Mouse (Mus musculus) retina, adult 2 months (tissue): ENCODE results near the gene Olfr750.

Experiments used
- DNase-seq: peaks from one replicate; pipeline ENCODE4 v3.0.0-alpha.2; 2012; ENCODE audit warnings: low read depth, low spot score

Olfr750 gene

DNA sequence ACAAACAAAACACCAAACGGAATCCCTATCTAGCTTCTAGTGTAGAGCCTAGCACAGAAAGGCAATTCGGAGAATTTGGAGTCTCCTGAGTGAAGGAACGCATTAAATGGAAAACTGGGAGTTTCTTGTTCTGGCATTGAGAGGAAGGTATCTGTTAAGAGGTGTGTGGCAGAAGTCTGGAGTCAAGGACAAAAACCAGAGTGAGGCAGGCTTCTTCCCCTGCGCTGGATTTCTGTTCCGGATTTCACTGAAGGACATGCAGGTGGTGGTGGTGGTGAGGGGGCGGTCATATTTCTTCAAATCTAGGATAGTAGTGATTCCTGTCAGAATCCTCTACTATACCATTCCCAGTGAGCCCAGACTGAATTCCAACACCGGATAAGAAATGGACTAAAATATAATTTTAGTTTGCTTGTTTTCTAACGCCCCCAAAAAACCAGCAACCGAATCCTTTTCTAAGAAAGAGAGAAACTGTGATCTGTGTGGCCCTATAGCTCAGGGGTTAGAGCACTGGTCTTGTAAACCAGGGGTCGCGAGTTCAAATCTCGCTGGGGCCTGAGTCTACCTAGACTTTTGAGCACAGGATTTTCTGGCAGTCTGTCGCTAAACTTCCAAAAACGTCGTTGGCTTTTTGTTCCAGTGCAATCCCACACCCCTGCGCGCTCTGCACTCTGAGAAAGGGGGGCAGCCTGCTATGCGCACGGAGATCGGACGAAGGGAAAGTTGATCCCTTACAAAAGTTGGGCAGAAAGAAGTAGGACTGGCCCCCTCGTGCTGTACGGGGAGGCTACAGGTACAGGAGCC, 14.1 kb upstream of the Olfr750 start:
- DNase-seq = no peak

GRCm38 (mm10) chr14:51087762-51088161, 13.5 kb upstream of the Olfr750 start:
- DNase-seq = no peak

DNA sequence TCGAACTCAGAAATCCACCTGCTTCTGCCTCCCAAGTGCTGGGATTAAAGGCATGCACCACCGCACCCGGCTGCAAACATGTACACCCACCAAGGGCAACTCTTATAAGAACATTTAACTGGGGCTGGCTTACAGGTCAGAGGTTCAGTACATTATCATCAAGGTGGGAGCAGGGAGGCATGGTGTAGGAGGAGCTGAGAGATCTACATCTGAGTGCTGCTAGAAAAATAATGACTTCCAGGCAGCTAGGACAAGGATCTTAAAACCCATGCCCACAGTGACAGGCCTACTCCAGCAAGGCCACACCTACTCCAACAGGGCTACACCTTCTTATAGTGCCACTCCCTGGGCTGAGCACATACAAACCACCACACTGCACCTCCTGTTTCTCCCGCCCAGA, 11.7 kb upstream of the Olfr750 start:
- no peak for DNase-seq

GRCm38 (mm10) chr14:51085086-51085485, 10.9 kb upstream of the Olfr750 start:
- DNase-seq = no peak

GRCm38 (mm10) chr14:51083805-51084204, 9.6 kb upstream of the Olfr750 start:
- DNase-seq = no peak

DNA sequence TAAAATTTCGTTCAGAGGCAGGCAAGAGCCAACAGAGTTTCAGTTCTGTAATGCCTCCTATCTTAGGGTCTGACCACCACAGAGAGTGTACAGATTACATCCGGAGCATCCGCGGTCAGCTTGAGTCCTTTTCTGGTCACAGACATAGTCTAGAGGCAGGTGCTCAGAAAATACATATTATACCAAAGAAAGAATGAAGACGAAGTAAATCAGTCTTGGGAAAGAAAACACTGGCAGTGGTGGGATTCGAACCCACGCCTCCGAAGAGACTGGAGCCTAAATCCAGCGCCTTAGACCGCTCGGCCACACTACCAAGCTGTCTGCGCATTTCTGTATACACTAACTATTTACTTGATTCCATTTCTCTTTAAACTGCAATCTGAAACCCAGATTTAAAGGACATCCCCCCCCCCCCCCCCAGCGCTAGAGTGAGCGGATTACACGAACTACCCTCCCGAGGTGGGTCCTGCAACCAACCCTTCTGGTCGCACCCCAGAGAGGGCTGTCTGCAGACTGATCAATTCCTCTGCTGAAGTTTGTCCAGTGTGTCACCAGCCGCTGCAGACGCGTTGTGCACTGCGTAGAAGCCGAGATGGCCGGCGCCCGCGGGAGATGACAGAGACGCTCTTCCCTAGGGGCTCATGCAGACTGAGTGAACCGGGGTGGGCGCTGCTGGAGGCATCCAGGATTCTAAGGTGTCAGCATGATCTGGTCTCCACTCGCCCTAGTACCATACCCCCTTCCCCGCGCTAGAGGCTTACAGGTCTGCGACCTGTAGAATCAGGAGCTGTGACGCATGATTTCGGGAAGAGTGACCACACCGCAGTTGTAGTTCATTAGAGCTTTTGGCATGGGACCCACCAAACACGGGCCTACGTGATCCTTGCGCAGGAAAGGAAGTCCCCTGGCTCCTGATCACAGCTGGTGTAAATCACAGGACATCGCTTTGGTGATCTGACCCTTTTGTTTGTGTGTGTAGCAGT, 8.7 kb upstream of the Olfr750 start:
- no peak for DNase-seq

- no peak for DNase-seq
Measured at GRCm38 (mm10) chr14:51081035-51081434, 6.8 kb upstream of the Olfr750 start.

DNA sequence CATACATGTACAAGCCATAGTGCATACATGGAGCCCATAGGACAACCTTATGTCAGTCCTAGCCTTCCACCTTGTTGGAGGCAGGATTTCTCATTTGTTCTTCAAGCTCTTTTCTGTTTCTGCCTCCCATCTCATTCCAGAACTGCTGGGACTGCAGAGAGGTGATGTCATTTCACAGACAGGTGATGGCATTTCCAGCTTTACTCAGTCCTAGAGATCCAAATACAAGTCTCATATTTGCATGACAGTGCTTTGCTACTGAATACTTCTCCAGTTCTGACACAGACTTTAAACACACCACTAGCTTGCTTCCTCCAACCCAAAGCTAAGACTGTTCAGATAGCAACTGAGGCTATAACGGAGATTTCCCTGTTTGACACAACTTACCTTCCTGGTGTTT, 4.9 kb upstream of the Olfr750 start:
- no peak for DNase-seq

- DNase-seq = no peak
Measured at GRCm38 (mm10) chr14:51069617-51070016, 4.6 kb downstream of the Olfr750 start.

DNA sequence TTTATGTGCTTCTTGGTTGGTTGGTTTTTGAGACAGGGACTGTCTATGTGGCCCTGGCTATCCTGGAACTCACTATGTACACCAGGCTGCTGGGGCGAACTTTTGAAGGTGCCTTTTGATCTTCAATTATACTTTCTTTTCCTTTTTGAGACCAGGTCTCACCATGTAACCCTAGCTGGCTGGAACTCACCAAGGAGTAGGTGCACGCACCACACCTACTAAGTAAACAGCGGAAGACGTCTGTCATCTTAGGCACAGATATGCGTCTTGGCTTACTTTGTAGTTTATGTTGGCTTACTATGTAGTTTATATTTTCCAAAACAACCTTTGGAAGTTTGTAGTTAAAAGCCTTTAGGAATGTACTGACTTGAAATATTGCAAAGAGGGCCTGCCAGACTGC, 5.3 kb downstream of the Olfr750 start:
- DNase-seq = no peak

DNA sequence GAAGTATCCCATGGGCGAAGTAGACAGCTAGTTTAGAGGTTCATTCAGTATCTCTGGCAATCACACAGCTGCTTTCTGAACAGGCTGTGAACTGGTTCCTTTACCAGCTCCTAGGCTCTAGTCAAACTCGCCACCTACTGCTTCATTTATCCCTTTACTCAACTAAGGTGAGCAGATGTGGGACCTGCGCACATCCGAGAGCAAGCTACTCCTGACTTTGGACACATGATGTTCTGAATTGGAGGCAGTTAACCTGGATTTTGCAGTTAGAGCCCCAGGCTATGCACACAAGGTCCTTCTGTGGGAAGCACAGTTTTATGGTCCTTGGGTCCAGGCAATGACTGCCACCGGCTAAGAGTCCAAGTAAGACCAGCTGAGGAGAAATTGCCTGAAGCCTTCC, 13.5 kb downstream of the Olfr750 start:
- DNase-seq = no peak

- no peak for DNase-seq
Measured at GRCm38 (mm10) chr14:51057401-51057831, 16.8 kb downstream of the Olfr750 start, which contains the start of gene Rnase12. Gene Rnase12 (minus strand): TSS chr14:51057661.

- DNase-seq = no peak
Measured at GRCm38 (mm10) chr14:51054243-51055237, 19.7 kb downstream of the Olfr750 start.

DNA sequence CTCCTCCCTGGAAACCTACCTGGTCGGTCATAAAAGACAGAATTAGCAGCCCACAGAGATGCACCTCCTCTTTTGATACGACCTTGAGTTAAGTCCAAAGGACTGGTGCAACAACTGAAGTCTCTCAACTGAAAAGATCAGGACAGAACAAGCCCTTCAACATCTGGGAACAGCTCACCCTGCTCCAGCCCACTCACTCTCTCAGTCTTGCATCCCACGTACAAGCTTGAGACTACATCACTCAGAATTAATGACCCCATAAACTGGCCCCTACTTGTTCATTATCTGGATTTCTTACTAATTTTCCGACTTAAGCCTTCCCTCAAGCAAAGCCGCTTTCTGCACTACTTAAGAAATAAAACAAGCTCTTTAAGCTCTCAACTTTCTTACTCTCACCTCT, 21.1 kb downstream of the Olfr750 start:
- no peak for DNase-seq

DNA sequence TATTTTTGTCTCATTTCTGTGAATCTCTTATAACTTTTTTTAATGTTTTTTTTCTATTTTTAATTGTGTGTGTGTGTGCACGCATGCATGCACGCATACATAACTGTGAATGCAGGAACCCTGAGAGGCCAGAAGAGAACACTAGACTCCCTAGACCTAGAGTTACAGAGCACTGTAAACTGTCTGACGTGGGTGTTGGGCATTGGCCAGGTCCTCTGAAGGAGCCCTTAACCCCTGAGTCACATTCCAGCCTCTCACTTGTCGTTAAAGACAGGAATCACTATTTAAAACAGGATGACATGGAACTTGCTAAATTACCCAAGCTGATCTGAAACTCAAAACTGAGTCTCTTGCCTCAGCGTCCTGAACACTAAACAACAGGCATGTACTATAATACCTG, 22.3 kb downstream of the Olfr750 start:
- no peak for DNase-seq

DNA sequence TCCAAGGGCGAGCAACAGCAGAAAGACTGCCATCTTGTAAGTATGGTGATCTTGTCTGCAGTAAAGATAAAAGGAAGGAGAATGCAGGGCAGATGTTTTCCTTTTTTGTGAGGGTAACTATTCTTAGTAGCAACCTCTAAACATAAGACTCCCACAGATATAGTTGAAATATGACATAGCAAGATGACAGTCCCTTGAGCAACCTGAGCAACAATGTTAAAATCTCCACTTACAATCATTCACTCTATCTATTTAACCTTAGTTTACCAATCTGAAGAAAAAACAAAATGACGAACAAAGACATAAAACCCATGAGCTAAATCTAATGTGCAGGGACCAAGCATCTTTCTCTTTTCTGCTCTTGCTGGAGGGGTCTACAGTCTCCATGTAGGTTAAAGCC, 24.2 kb downstream of the Olfr750 start, which contains the start of gene Rnase11:
TSS of gene Rnase11 (minus strand) at position 101 of the 400 bp plus-strand sequence.
- no peak for DNase-seq

DNA sequence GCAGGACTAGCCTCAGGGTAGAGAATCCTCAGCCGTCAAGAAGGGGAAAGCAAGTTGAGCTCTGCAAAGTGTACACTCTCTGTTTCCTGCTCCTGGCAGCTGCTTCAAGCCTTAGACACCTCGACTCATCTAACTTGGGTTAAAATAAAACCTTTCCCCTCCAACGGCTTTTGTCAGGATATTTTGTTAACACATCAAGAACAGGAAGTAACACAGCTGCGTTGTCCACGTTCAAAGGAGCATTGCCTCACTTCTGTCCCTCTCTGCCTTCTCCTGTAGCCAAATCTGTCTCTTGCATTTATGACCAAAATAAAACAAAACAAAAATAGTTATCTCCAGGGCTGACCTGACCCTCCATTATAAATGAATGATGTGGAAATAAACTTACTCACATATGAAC, 26.4 kb downstream of the Olfr750 start:
- DNase-seq = no peak

GRCm38 (mm10) chr14:51041769-51042168, 32.5 kb downstream of the Olfr750 start, which contains the start of gene Rnase9:
Gene Rnase9 (minus strand): TSS chr14:51041869.
- DNase-seq = no peak

GRCm38 (mm10) chr14:51036214-51036613, 38.0 kb downstream of the Olfr750 start:
- no peak for DNase-seq

- DNase-seq = no peak
Measured at GRCm38 (mm10) chr14:51035206-51035605, 39.0 kb downstream of the Olfr750 start.
